Mouse (Mus musculus) neural tube, embryonic 15.5 days (tissue): ENCODE results near the gene Ide. TPM values are rescaled to one million over a fixed set of nuclear protein-coding genes. Genes with fewer than 3 reads are reported as not detected.
A peak's percentile ranks its signal among the peaks of the same experiment; 100 is the strongest.

Experiments
- ATAC-seq: fragments of 200-750 bp; cut with Nextera tagmentation; 2 replicates; pipeline ENCODE4 v1.8.0; 2017; ENCODE audit warnings: mild to moderate bottlenecking, moderate TSS enrichment, moderate library complexity; ENCODE audit not compliant: low FRiP score
- H3K27ac ChIP-seq: fragments of 300-500 bp; sonication (generic); replicated peaks from 2 replicates; pipeline ENCODE4 v1.5.1; 2015; ENCODE audit warnings: mild to moderate bottlenecking, inconsistent platforms
- H3K27me3 ChIP-seq: fragments of 300-500 bp; sonication (generic); replicated peaks from 2 replicates; pipeline ENCODE4 v1.6.1; 2015; ENCODE audit warnings: inconsistent platforms
- H3K36me3 ChIP-seq: fragments of 300-500 bp; sonication (generic); 2 replicates; pipeline ENCODE4 v1.6.1; 2015; ENCODE audit warnings: inconsistent platforms
- H3K4me1 ChIP-seq: fragments of 300-500 bp; sonication (generic); 2 replicates; pipeline ENCODE4 v1.6.1; 2015; ENCODE audit warnings: inconsistent platforms
- H3K4me2 ChIP-seq: fragments of 300-500 bp; sonication (generic); 2 replicates; pipeline ENCODE4 v1.6.1; 2015; ENCODE audit warnings: inconsistent platforms, mild to moderate bottlenecking, moderate library complexity
- H3K4me3 ChIP-seq: fragments of 300-500 bp; sonication (generic); replicated peaks from 2 replicates; pipeline ENCODE4 v1.5.1; 2015; ENCODE audit warnings: mild to moderate bottlenecking, inconsistent platforms
- H3K9ac ChIP-seq: fragments of 300-500 bp; sonication (generic); replicated peaks from 2 replicates; pipeline ENCODE4 v1.6.1; 2015; ENCODE audit warnings: mild to moderate bottlenecking, inconsistent platforms
- H3K9me3 ChIP-seq: fragments of 300-500 bp; sonication (generic); replicated peaks from 2 replicates; pipeline ENCODE4 v1.6.1; 2016; ENCODE audit warnings: inconsistent platforms
- WGBS: fragments of 180-500 bp; shearing (Covaris S2); methylation state at CpG from one replicate; pipeline ENCODE4 v1.1.7; 2015; ENCODE audit warnings: mixed read lengths; 5-methylcytosine and 5-hydroxymethylcytosine counted together
- polyA plus RNA-seq: library from polyadenylated mRNA; unstranded; fragments of >200 nt; fragmentation: Nextera tagmentation; extraction: Ambion mirVana; gene quantifications from 2 replicates; pipeline ENCODE4 v1.2.1, GENCODE M21; 2015

The Ide gene
- 47.2 and 54.6 TPM in 2 replicates for polyA plus RNA-seq

DNA sequence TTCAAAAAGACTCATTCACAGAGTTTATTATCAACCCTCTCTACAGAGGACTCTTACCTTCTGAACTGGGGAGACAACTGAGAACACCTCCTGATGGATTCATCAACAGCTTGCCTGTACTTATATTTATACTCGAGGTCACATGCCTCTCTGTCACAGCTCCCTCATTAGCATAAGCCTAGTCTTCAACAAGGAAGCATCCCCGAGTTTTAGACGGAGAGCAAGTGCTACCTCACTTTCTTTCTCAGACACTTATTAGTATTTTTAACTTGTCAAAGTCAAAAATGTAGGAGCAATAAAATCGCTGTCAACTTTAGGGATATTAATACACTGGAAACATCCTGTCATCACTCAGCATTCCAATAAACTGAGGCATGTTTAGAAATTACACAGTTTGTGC lies at the start of gene Ide:
Ide (minus strand) TSS at position 101 of the 400 bp plus-strand sequence.
- H3K4me3 ChIP-seq, result no peak within 1 kb of the TSS
- 73% methylated on average over 4 of the region's 4 CpGs for WGBS
- H3K36me3 ChIP-seq, result no peaks in the 10 kb centered on the region
- H3K27ac ChIP-seq, result no peak within 1 kb of the TSS
- H3K4me1 ChIP-seq, result no peaks in the 10 kb centered on the region
- H3K9ac ChIP-seq, result no peak within 1 kb of the TSS
- H3K4me2 ChIP-seq, result no peak within 1 kb of the TSS
- no peaks in the 10 kb centered on the region for H3K9me3 ChIP-seq
- no peak for ATAC-seq
- no peaks in the 10 kb centered on the region for H3K27me3 ChIP-seq

DNA sequence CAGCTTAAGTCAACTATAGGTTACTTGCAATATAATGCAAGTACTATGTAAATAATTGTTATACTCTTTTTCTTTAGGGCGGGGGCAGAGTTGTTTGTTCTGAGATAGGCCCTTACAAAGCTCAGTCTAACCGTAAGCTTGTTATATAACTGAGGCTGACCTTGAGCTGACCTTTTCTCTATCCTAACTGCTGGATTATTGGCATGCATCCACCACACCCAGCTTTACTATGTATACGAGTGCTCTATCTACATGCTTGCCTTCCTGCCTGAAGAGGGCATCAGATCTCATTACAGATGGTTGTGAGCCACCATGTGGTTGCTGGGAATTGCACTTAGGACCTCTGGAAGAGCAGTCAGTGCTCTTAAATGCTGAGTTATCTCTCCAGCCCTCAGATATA lies 48.5 kb upstream of the Ide start:
- no peak overlapping the region for H3K9ac ChIP-seq
- H3K9me3 ChIP-seq, result no peaks in the 10 kb centered on the region
- H3K4me3 ChIP-seq, result no peak overlapping the region
- no peaks in the 10 kb centered on the region for H3K4me1 ChIP-seq
- WGBS, result 79% methylated on average over 3 of the region's 3 CpGs
- ATAC-seq, result no peak
- H3K27me3 ChIP-seq, result no peaks in the 10 kb centered on the region
- no peak overlapping the region for H3K4me2 ChIP-seq
- H3K27ac ChIP-seq, result no peak overlapping the region
- 0 out of 2 replicates have a peak, but pooled peaks cover 2% of the 10 kb centered on the region for H3K36me3 ChIP-seq

DNA sequence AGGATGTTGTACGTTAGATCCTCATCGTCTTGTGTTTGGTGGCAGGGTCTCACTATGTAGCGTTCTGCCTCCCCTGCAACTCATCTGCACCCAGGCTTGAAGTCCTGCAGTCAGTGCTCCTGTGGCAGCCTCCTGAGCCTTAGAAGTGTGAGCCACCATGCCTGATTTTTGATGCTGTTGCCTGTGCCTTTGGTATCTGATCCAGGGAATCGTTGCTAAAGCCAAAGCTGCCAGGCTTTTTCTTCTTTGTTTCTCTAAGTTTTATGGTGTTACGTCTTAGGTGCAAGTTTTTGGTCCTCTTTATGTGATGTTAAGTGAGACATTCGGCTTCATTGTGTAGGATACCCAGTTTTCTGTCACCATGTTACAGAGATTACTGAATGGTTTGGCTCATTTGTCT lies 41.2 kb upstream of the Ide start:
- 66% methylated on average over 6 of the region's 6 CpGs for WGBS
- no peak overlapping the region for H3K9ac ChIP-seq
- no peaks in the 10 kb centered on the region for H3K36me3 ChIP-seq
- no peaks in the 10 kb centered on the region for H3K27me3 ChIP-seq
- H3K4me1 ChIP-seq, result peaks cover 15% of the 10 kb centered on the region; the same call in 1 of the 2 replicates
- H3K4me3 ChIP-seq, result no peak overlapping the region
- no peak overlapping the region for H3K4me2 ChIP-seq
- no peak overlapping the region for H3K27ac ChIP-seq
- no peaks in the 10 kb centered on the region for H3K9me3 ChIP-seq
- ATAC-seq, result no peak

DNA sequence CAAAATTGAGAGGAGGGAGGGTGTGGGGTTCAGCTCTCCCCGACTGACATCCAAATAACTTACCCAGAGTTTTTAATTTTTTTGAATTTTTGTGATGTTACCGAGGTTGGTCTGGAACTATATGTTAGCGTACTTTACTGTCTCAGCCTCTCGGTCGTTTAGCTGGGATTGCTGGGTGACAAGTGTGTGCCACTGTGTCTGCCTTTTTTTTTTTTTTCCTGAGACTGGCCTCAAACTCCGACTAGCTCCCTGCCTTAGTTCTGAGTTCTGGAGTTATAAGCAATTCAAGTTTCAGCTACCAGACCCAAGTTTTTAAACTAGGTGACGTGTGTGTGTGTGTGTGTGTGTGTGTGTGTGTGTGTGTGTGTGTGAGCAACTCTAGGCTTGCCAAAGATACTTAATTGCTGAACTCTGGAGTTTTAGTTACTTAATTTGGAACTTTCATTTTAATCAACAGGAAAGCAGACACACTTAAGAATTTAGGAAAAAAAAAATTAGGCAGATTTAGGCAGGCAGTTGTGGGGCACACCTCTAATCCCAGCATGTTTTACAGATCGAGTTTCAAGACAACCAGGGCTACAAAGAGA lies 39.8 kb upstream of the Ide start:
- no peaks in the 10 kb centered on the region for H3K27me3 ChIP-seq
- H3K36me3 ChIP-seq, result no peaks in the 10 kb centered on the region
- no peak for ATAC-seq
- 21% methylated on average over 8 of the region's 8 CpGs for WGBS
- H3K9ac ChIP-seq, result no peak overlapping the region
- H3K4me2 ChIP-seq, result peak overlapping the region; percentile 89
- peaks cover 15% of the 10 kb centered on the region; the same call in 1 of the 2 replicates for H3K4me1 ChIP-seq
- H3K27ac ChIP-seq, result no peak overlapping the region
- peak overlapping the region; percentile 80 for H3K4me3 ChIP-seq
- H3K9me3 ChIP-seq, result no peaks in the 10 kb centered on the region

DNA sequence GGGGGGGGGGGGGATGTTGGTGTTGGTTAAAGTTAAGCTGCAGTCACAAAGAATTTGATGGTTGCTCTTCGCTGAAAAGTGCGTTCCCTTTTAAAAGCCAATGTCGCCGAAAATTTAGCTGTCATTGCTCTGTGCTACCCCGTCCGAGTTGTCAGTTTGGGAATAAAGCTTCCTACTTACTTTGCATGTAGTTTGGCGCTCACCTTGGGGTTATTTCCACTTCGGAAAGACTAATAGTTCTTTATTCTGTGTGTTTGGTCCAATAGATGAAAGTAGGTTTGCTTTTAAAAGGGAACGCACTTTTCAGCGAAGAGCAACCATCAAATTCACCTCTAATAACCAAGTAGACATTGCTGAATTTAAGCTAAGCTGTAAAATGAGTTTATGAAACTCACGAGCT lies 39.2 kb upstream of the Ide start:
- H3K27me3 ChIP-seq, result no peaks in the 10 kb centered on the region
- ATAC-seq, result no peak
- no peaks in the 10 kb centered on the region for H3K9me3 ChIP-seq
- H3K4me1 ChIP-seq, result peaks cover 15% of the 10 kb centered on the region; the same call in 1 of the 2 replicates
- H3K4me3 ChIP-seq, result peak overlapping the region; percentile 80
- 1% methylated on average over 11 of the region's 11 CpGs for WGBS
- H3K27ac ChIP-seq, result no peak overlapping the region
- no peaks in the 10 kb centered on the region for H3K36me3 ChIP-seq
- no peak overlapping the region for H3K9ac ChIP-seq
- H3K4me2 ChIP-seq, result peak overlapping the region; percentile 89

DNA sequence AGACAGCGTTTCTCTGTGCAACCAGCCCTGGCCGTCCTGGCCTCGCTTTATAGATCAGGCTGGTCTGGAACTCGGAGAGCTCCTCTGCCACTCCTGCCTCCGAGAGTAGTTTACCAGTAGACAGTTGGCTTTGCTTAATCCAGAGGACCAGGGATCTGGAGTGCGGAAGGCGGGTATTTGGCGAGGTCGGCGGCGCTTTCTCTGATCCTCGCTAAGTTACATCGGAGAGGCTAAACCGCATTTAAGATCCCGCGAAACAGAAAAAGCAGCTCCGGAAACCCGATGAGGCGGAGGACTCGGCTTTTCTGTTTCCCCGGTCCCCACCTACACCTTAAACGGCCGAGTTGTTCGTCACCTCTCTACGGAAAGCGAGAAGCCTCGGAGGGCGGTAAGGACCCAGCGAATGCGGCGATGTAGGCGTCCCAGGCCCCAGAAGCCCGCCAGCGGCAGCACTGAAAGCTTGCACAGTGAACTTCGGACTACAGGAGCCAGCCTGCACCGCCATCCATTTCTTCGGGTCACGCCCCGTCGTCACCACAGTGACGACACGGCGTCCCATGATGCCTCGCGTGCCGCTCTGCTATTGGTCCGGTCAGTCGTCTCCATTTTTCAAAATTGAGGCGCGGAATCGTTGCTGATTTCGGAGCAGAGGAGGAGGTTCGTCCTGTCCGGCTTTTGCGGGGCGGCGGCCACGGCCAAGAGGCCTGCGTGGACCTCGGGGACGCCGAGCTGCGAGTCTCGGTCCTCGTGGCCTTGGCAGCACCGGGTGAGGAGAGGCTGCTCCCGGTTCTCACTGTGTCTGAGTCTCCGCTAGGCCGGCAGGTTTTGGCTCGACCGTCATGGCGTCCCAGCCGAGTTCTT lies 38.3 kb upstream of the Ide start, which contains the start of gene Kif11:
Kif11 (plus strand) TSS at position 649 of the 861 bp plus-strand sequence.
- H3K9ac ChIP-seq, result peak within 1 kb of the TSS; percentile 66
- H3K36me3 ChIP-seq, result no peaks in the 10 kb centered on the region
- H3K4me2 ChIP-seq, result peak within 1 kb of the TSS; percentile 89
- H3K4me3 ChIP-seq, result peak within 1 kb of the TSS; percentile 80
- H3K27ac ChIP-seq, result peak within 1 kb of the TSS; percentile 95
- under 1% methylated on average over 73 of the region's 73 CpGs for WGBS
- ATAC-seq, result peak; percentile 100
- H3K27me3 ChIP-seq, result no peaks in the 10 kb centered on the region
- H3K4me1 ChIP-seq, result peaks cover 15% of the 10 kb centered on the region; the same call in 1 of the 2 replicates
- no peaks in the 10 kb centered on the region for H3K9me3 ChIP-seq

DNA sequence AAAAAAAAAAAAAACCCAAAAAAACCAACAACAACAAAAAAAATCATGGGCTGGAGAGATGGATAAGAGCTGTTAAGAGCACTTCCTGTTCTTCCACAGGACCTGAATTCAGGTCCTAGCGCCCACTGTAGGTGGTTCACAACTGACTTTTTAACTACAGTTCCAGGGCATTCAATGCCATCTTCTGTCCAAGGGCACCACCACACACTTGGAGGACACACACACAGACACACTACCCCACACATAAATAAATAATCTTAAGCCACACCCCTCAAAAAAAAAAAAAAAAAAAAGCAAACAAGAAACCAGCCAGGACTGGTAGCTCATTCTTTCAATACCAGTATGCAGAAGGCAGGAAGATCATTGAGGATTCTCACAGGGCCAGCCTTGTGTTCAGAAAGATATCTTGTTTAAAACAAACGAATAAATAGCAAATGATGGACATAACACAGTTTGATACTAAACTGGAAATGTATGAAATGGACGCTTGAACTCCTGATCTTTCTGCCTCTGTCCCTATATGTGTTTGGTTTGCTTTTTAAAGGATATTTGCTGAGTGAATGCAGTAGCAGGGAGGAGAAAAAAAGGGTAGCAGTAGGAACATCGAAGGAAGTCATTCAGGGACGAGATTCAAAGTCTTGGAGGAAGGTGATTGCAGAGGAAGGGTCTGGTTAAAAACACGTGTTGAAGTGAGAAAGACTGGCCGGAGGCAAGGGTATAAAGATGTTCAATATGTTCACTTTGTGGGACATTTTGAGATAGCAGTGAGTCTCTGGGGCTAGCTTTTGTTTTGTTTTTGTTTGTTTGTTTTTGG lies 37.5 kb upstream of the Ide start:
- Histone ChIP-seq H3K4me3 (peak overlapping the region; percentile 80), H3K4me2 (peak overlapping the region; percentile 89), H3K9ac (peak overlapping the region; percentile 66), H3K36me3 (no peaks in the 10 kb centered on the region), H3K4me1 (peaks cover 15% of the 10 kb centered on the region; the same call in 1 of the 2 replicates), H3K27ac (peak overlapping the region; percentile 95), H3K9me3 (no peaks in the 10 kb centered on the region), H3K27me3 (no peaks in the 10 kb centered on the region)
- WGBS, result 22% methylated on average over 7 of the region's 7 CpGs
- no peak; the same call in 1 of the 2 replicates for ATAC-seq

DNA sequence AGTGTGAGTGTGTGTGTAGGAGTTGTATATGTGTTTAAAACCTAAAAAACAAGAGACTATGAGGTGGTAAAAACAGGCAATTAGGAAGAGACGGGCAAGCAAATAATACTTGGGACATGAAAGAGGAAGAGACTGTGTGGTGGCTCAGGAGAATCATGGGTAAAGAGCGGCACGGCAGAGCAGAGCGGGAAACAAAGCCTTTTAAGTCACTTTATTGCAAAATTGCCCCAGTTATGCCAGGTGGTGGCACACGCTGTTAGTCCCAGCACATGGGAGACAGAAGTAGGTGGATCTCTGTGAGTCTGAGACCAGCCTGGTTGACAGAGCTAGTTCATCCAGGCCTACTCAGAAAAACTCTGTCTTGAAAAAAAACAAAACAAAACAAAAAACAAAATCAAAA lies 32.7 kb upstream of the Ide start:
- Histone ChIP-seq H3K4me3 (no peak overlapping the region), H3K27me3 (no peaks in the 10 kb centered on the region), H3K27ac (no peak overlapping the region), H3K36me3 (no peaks in the 10 kb centered on the region), H3K9ac (no peak overlapping the region), H3K4me2 (no peak overlapping the region), H3K9me3 (no peaks in the 10 kb centered on the region), H3K4me1 (peaks cover 5% of the 10 kb centered on the region; the same call in 1 of the 2 replicates)
- WGBS, result 72% methylated on average over 5 of the region's 5 CpGs
- no peak for ATAC-seq

DNA sequence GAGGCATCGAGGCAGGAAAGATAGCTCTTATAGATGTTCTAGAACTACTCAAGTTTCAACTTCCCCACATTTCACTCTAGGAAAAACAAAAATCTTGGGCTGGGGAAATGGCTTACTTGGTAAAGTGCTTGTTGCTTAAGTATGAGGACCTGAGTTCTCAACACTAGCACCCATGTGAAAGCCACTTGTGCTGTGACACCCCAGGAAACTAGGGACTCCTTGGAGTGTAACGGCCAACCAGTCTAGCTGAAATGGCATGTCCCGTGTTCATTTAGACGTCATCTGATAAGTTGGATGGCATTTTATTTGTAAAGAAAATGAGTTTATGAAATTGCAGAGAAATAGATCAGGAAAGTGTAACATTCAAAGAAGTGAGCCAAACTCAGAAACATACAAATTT lies 32.3 kb upstream of the Ide start:
- H3K4me2 ChIP-seq, result no peak overlapping the region
- no peak for ATAC-seq
- no peak overlapping the region for H3K4me3 ChIP-seq
- no peaks in the 10 kb centered on the region for H3K9me3 ChIP-seq
- no peaks in the 10 kb centered on the region for H3K36me3 ChIP-seq
- no peaks in the 10 kb centered on the region for H3K27me3 ChIP-seq
- WGBS, result 92% methylated on average over 4 of the region's 4 CpGs
- no peak overlapping the region for H3K27ac ChIP-seq
- H3K9ac ChIP-seq, result no peak overlapping the region
- H3K4me1 ChIP-seq, result peaks cover 1% of the 10 kb centered on the region; the same call in 1 of the 2 replicates

DNA sequence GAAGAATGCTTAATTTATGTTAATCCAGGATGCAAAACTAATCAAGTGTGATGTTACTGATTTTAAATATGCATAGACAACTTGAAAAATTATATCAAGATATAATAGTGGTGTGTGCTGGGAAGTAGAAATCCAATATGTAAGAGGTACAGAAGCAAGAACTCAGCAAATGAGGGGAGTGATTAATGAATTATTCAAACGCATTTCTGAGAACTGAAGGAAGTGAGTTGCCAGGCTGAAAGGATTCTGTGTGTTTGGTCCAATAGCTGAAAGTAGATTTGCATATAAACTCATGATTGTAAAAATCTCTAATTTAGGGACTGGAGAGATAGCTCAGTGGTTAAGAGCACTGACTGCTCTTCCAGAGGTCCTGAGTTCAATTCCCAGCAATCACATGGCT lies 31.3 kb upstream of the Ide start:
- Histone ChIP-seq H3K9me3 (no peaks in the 10 kb centered on the region), H3K36me3 (no peaks in the 10 kb centered on the region), H3K4me1 (no peaks in the 10 kb centered on the region), H3K4me2 (no peak overlapping the region), H3K27me3 (no peaks in the 10 kb centered on the region), H3K4me3 (no peak overlapping the region), H3K27ac (no peak overlapping the region), H3K9ac (no peak overlapping the region)
- WGBS, result 85% methylated on average over 1 of the region's 1 CpGs
- ATAC-seq, result no peak

DNA sequence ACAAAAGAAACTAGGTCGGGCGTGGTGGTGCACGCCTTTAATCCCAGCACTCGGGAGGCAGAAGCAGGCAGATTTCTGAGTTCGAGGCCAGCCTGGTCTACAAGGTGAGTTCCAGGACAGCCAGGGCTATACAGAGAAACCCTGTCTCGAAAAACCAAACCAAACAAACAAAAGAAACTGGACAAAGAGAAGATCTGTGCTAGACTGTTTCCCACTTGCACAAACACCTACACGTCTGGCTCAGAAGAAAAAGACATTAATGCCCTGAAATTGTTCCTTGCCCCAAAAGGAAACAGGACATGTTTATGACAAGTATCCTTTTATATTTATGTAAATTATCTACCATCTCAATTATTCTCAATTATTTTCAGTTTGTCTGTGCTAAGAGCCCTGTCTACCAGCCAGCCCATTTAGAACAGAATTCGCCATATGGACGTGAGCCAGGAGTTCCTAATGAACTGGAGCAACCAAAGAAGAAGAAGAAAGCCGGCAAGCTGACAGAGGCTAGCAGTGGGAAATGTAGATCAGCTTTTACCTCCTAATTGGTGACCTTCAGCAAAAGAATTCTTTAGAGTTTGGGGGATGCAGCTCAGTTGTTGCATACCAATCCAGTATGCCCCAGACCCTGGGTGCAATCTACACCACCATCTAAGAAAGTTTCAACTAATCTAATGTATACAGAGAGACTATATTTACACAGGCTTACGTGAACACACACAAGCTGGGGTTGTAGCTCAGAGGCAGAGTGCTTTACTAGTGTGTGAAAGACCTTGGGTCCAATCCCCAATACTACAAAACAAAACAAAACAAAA lies 25.7 kb upstream of the Ide start:
- 77% methylated on average over 11 of the region's 11 CpGs for WGBS
- Histone ChIP-seq H3K4me2 (no peak overlapping the region), H3K4me1 (no peaks in the 10 kb centered on the region), H3K9ac (no peak overlapping the region), H3K36me3 (no peaks in the 10 kb centered on the region), H3K27ac (no peak overlapping the region), H3K9me3 (no peaks in the 10 kb centered on the region), H3K4me3 (no peak overlapping the region), H3K27me3 (no peaks in the 10 kb centered on the region)
- ATAC-seq, result no peak
